Comparison of ENCODE assay signal across 19 mouse cellular contexts in genomic region chr11:88430292-88430691, GRCm38 (mm10).
DNase-seq lines count a peak whose midpoint lies in the region; ATAC-seq and TF ChIP-seq lines count a peak whose summit lies in the region.
"Had no signal": no experiment of that assay in that cellular context is flagged by ENCODE, and none has a peak within 500 bp of the region (broad histone marks: within the 10 kb centered on the region; RNA-seq: fewer than 3 reads in every experiment).

No protein-coding gene starts in this region.

- no peak overlapping the region for H3K9ac ChIP-seq in neural tube, embryonic 13.5 days
- no peak overlapping the region for H3K9ac ChIP-seq in CH12.LX (ENCODE audit: insufficient read depth, low read depth)
- H3K9ac ChIP-seq in hindbrain, embryonic 15.5 days: no peak overlapping the region
- H3K9ac ChIP-seq: intestine, embryonic 15.5 days; kidney, embryonic 15.5 days; liver, embryonic 14.5 days; stomach, embryonic 15.5 days had no signal

- no peak overlapping the region for H3K4me3 ChIP-seq in neural tube, embryonic 13.5 days
- H3K4me3 ChIP-seq in CH12.LX (replicated peaks in 1 of 3; ENCODE audit: low read depth in 2 of 3, low read length in 2 of 3, poor library complexity in 1 of 3): no peak overlapping the region
- no peak overlapping the region for H3K4me3 ChIP-seq in hindbrain, embryonic 15.5 days
- H3K4me3 ChIP-seq: gastrocnemius, adult 2 months; heart, adult 2 months; intestine, embryonic 15.5 days; kidney, embryonic 15.5 days; stomach, embryonic 15.5 days had no signal

- peak overlapping the region; percentile 82 for H3K27ac ChIP-seq in neural tube, embryonic 13.5 days (replicated peaks)
- H3K27ac ChIP-seq in CH12.LX (ENCODE audit: insufficient read depth, low read depth): no peak overlapping the region
- peak overlapping the region; percentile 43 for H3K27ac ChIP-seq in hindbrain, embryonic 15.5 days (replicated peaks)
- H3K27ac ChIP-seq: gastrocnemius, adult 2 months; heart, adult 2 months; intestine, embryonic 15.5 days; kidney, embryonic 15.5 days; liver, embryonic 14.5 days; stomach, embryonic 15.5 days had no signal

- H3K27me3 ChIP-seq in neural tube, embryonic 13.5 days: no peaks in the 10 kb centered on the region
- no peaks in the 10 kb centered on the region for H3K27me3 ChIP-seq in CH12.LX (replicated peaks)
- no peaks in the 10 kb centered on the region for H3K27me3 ChIP-seq in hindbrain, embryonic 15.5 days
- H3K27me3 ChIP-seq: intestine, embryonic 15.5 days; kidney, embryonic 15.5 days; stomach, embryonic 15.5 days had no signal

- DNase-seq in neural tube, embryonic 10.5 days (ENCODE audit: extremely low spot score, low spot score): no peak
- DNase-seq in CH12.LX (ENCODE audit: extremely low read depth): peak; percentile 42
- peak; percentile 21 for DNase-seq in thymus, postnatal 4 days
- no peak for DNase-seq in heart, adult 11 months
- DNase-seq in adipocyte (ENCODE audit: low spot score): no peak
- DNase-seq: adrenal gland, adult 2 months; cerebellum, adult 11-12 months; embryo, embryonic 11 days; gastrocnemius, adult 2 months; heart, adult 2 months; retina, postnatal 1 day had no signal

- no peak overlapping the region for H3K4me2 ChIP-seq in neural tube, embryonic 13.5 days
- no peak overlapping the region for H3K4me2 ChIP-seq in CH12.LX (ENCODE audit: insufficient read depth, low read depth, poor library complexity, severe bottlenecking)
- no peak overlapping the region for H3K4me2 ChIP-seq in hindbrain, embryonic 15.5 days
- H3K4me2 ChIP-seq: intestine, embryonic 15.5 days; kidney, embryonic 15.5 days; stomach, embryonic 15.5 days had no signal

- 91% methylated on average over 8 of the region's 8 CpGs for WGBS in neural tube, embryonic 13.5 days
- 85% methylated on average over 8 of the region's 8 CpGs for WGBS in hindbrain, embryonic 15.5 days

- in situ Hi-C loops in CH12.LX (cut with MboI; ENCODE audit: low pct_ligation_motif_present, low pct_unique_long_range_greater_than_20kb, low sequenced_read_pairs): no loop called here

- H3K9me3 ChIP-seq in neural tube, embryonic 13.5 days: no peaks in the 10 kb centered on the region
- peaks cover 5% of the 10 kb centered on the region for H3K9me3 ChIP-seq in CH12.LX (replicated peaks; ENCODE audit: low read length)
- no peaks in the 10 kb centered on the region for H3K9me3 ChIP-seq in hindbrain, embryonic 15.5 days
- H3K9me3 ChIP-seq: intestine, embryonic 15.5 days; kidney, embryonic 15.5 days; stomach, embryonic 15.5 days had no signal

- H3K4me1 ChIP-seq in neural tube, embryonic 13.5 days (replicated peaks): peaks cover 74% of the 10 kb centered on the region
- H3K4me1 ChIP-seq in CH12.LX (ENCODE audit: control insufficient read depth in 1 of 2, insufficient read depth in 2 of 2): peaks cover 3 to 58% of the 10 kb centered on the region in 2 experiments; a peak in 3 of 4 replicates
- H3K4me1 ChIP-seq in hindbrain, embryonic 15.5 days (replicated peaks): peaks cover 70% of the 10 kb centered on the region

- TF ChIP-seq CTCF in CH12.LX (conservative IDR thresholded peaks at IDR 0.05 in 1 of 2, IDR thresholded peaks at IDR 0.05 in 1 of 2; ENCODE audit: low read depth in 2 of 2, low read length in 2 of 2): no peak

- TF ChIP-seq POLR2A in CH12.LX (IDR thresholded peaks at IDR 0.05; ENCODE audit: low read depth, low read length): no peak

- dilution Hi-C loops in CH12.LX (cut with MboI; ENCODE audit: extremely low pct_ligation_motif_present, extremely low pct_unique_long_range_greater_than_20kb, low sequenced_read_pairs): no loop called here

- no peak for ATAC-seq in neural tube, embryonic 13.5 days (ENCODE audit: low read depth)
- ATAC-seq in hindbrain, embryonic 15.5 days (ENCODE audit: low FRiP score, low read depth): no peak
- ATAC-seq: forebrain, embryonic 16.5 days; intestine, embryonic 15.5 days; lung, postnatal 0 days had no signal

- H3K79me2 ChIP-seq in CH12.LX (replicated peaks; ENCODE audit: control insufficient read depth, extremely low read depth, insufficient read depth, poor library complexity, severe bottlenecking): no peaks in the 10 kb centered on the region

- TF ChIP-seq RAD21 in CH12.LX (IDR thresholded peaks at IDR 0.05; ENCODE audit: low read depth, low read length): no peak

- peak; percentile 28; the same call in 1 of the 2 replicates for TF ChIP-seq EP300 in CH12.LX (IDR thresholded peaks at IDR 0.05; ENCODE audit: low read length)

- H3K36me3 ChIP-seq in neural tube, embryonic 13.5 days: no peaks in the 10 kb centered on the region
- peaks cover 0 to 41% of the 10 kb centered on the region in 2 experiments for H3K36me3 ChIP-seq in CH12.LX (replicated peaks in 1 of 2; ENCODE audit: control insufficient read depth in 1 of 2, insufficient read depth in 1 of 2, low read length in 1 of 2)
- H3K36me3 ChIP-seq in hindbrain, embryonic 15.5 days: no peaks in the 10 kb centered on the region
- H3K36me3 ChIP-seq: intestine, embryonic 15.5 days; kidney, embryonic 15.5 days; stomach, embryonic 15.5 days had no signal

TF ChIP-seq in CH12.LX, 34 proteins besides CTCF, POLR2A, EP300 and RAD21:
- TF ChIP-seq IRF4 (IDR thresholded peaks at IDR 0.05; ENCODE audit: low read depth, low read length): peak; percentile 24; the same call in 1 of the 2 replicates
- TF ChIP-seq ETS1 (conservative IDR thresholded peaks at IDR 0.05; ENCODE audit: low read depth, low read length): peak; percentile 64
- no peak for TF ChIP-seq MAX (IDR thresholded peaks at IDR 0.05; ENCODE audit: low read length)

Comparison
In these comparisons a context has a peak if more than half of its experiments do, and no peak if none do; other contexts are left out.
1. DNase-seq: peak in CH12.LX (single experiment) and thymus, postnatal 4 days (single experiment); none in neural tube, embryonic 10.5 days (single experiment), heart, adult 11 months (single experiment) and adipocyte (single experiment).